Mouse (Mus musculus): Measurements from ENCODE around the gene Rpl9-ps6.

Gene Rpl9-ps6

GRCm38 (mm10) chr19:32466478-32466877 lies at the start of gene Rpl9-ps6:
TSS of gene Rpl9-ps6 (minus strand) at chr19:32466578.
- DNase-seq = no peak

GRCm38 (mm10) chr19:32512518-32512917 lies 46.1 kb upstream of the Rpl9-ps6 start:
- no peak for DNase-seq

- DNase-seq = no peak
These were observed 44.6 kb upstream of the Rpl9-ps6 start for GRCm38 (mm10) chr19:32510962-32511361.

- peak; percentile 53 for DNase-seq
These were observed 43.9 kb upstream of the Rpl9-ps6 start for GRCm38 (mm10) chr19:32510267-32510666.

GRCm38 (mm10) chr19:32507526-32507925 lies 41.1 kb upstream of the Rpl9-ps6 start:
- DNase-seq = no peak

- DNase-seq = no peak
These were observed 40.7 kb upstream of the Rpl9-ps6 start for GRCm38 (mm10) chr19:32507100-32507499.

GRCm38 (mm10) chr19:32506514-32506913 lies 40.1 kb upstream of the Rpl9-ps6 start:
- DNase-seq = no peak

GRCm38 (mm10) chr19:32506081-32506480 lies 39.7 kb upstream of the Rpl9-ps6 start:
- DNase-seq = no peak

GRCm38 (mm10) chr19:32501414-32501813 lies 35.0 kb upstream of the Rpl9-ps6 start:
- DNase-seq = no peak

GRCm38 (mm10) chr19:32498002-32498401 lies 31.6 kb upstream of the Rpl9-ps6 start:
- peak; percentile 82 for DNase-seq

GRCm38 (mm10) chr19:32497411-32497810 lies 31.0 kb upstream of the Rpl9-ps6 start:
- DNase-seq = no peak

- DNase-seq = no peak
These were observed 28.7 kb upstream of the Rpl9-ps6 start for GRCm38 (mm10) chr19:32495034-32495433.

- peak; percentile 67 for DNase-seq
These were observed 28.2 kb upstream of the Rpl9-ps6 start for GRCm38 (mm10) chr19:32494611-32495010.

- no peak for DNase-seq
These were observed 27.1 kb upstream of the Rpl9-ps6 start for GRCm38 (mm10) chr19:32493471-32493870.

- DNase-seq = no peak
These were observed 26.6 kb upstream of the Rpl9-ps6 start for GRCm38 (mm10) chr19:32492981-32493380.

GRCm38 (mm10) chr19:32492339-32492738 lies 26.0 kb upstream of the Rpl9-ps6 start:
- no peak for DNase-seq

- no peak for DNase-seq
These were observed 24.6 kb upstream of the Rpl9-ps6 start for GRCm38 (mm10) chr19:32490976-32491375.

- DNase-seq = no peak
These were observed 23.0 kb upstream of the Rpl9-ps6 start for GRCm38 (mm10) chr19:32489166-32489895.

- no peak for DNase-seq
These were observed 21.3 kb upstream of the Rpl9-ps6 start for GRCm38 (mm10) chr19:32487595-32488255.

- peak; percentile 81 for DNase-seq
These were observed 19.8 kb upstream of the Rpl9-ps6 start for GRCm38 (mm10) chr19:32486106-32486724.

- DNase-seq = peak; percentile 90
These were observed 19.3 kb upstream of the Rpl9-ps6 start, which contains the start of gene Minpp1 for GRCm38 (mm10) chr19:32485681-32486105. TSS of gene Minpp1 (plus strand) at chr19:32485769.

- no peak for DNase-seq
These were observed 18.7 kb upstream of the Rpl9-ps6 start for GRCm38 (mm10) chr19:32484941-32485660.

- no peak for DNase-seq
These were observed 15.1 kb upstream of the Rpl9-ps6 start for GRCm38 (mm10) chr19:32481511-32481910.
